Mouse (Mus musculus) E14TG2a.4 (cell line): ENCODE results near the gene Mdc1.

Experiments used
- H3K27me3 ChIP-seq: 2 replicates; pipeline ENCODE4 v1.6.1; 2014; ENCODE audit warnings: low read length, control low read depth; ENCODE audit not compliant: insufficient read depth
- H3K36me3 ChIP-seq: 2 replicates; pipeline ENCODE4 v1.6.1; 2014; ENCODE audit warnings: low read length, control low read depth; ENCODE audit not compliant: insufficient read depth
- H3K4me1 ChIP-seq: replicated peaks from 2 replicates; pipeline ENCODE4 v1.6.1; 2014; ENCODE audit warnings: low read depth, low read length, control low read depth
- H3K4me3 ChIP-seq: replicated peaks from 2 replicates; pipeline ENCODE4 v1.5.1; 2014; ENCODE audit warnings: mild to moderate bottlenecking, low read length
- H3K9me3 ChIP-seq: 2 replicates; pipeline ENCODE4 v1.6.1; 2014; ENCODE audit warnings: low read length, control low read depth
- CTCF ChIP-seq: conservative IDR thresholded peaks from 2 replicates; pipeline ENCODE4 v1.5.1; 2014; ENCODE audit warnings: low read length
- NANOG ChIP-seq: IDR thresholded peaks from 2 replicates; pipeline ENCODE4 v1.6.1; 2014; ENCODE audit warnings: borderline replicate concordance, low read length, mixed read lengths
- POU5F1 ChIP-seq: IDR thresholded peaks from 2 replicates; pipeline ENCODE4 v1.6.1; 2014; ENCODE audit warnings: low read length, borderline replicate concordance

Mdc1 gene

GRCm38 (mm10) chr17:35829737-35830136, 11.6 kb upstream of the Mdc1 start:
- peak; percentile 51 for TF ChIP-seq CTCF
- TF ChIP-seq POU5F1: no peak
- Histone ChIP-seq H3K4me1 (peaks cover 33% of the 10 kb centered on the region), H3K4me3 (peak overlapping the region; percentile 26; the same call in 1 of the 2 replicates), H3K9me3 (no peaks in the 10 kb centered on the region), H3K36me3 (peaks cover 77% of the 10 kb centered on the region), H3K27me3 (no peaks in the 10 kb centered on the region)

DNA sequence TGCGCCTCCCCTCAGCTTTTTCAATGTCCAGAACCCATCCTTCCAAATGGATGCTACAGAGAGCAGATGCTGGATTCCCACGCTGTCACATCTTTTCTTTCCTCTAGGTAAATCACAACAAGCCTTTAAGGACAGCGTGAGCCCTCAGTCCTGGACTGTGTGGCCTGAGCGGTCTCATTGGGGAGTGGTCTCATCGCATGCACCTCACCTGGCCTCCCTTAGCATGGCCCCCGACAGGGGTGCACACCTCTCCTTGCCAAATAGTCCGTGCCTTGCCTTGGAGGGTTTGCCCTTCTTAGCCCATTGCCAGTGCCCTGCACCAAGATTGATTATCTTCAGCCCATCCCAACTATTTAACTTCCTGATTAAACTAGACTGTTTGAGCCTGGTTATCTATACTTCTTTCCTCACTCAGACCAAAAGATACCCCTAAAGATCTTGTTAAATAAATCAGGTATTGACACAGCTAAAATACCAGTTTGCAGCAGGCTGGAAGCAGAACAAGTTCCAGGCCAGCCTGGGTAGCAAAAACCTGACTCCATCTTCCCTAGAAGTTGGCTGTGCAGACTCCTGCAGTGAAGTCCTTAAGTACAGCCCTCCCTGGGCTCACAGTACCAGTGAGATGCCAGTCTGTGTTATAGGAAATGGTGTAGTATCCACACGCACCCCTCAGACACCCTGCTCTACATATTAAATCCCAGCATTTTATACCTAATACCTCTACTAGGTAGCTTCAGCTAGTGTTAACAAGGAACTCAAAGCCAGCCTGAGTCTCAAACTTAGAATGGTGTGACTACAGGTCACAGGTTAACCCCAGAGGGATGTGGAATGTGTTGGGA, 8.7 kb upstream of the Mdc1 start:
- Histone ChIP-seq H3K36me3 (peaks cover 70% of the 10 kb centered on the region), H3K4me1 (peaks cover 46% of the 10 kb centered on the region), H3K27me3 (no peaks in the 10 kb centered on the region), H3K4me3 (no peak overlapping the region), H3K9me3 (no peaks in the 10 kb centered on the region)
- TF ChIP-seq NANOG: no peak
- no peak for TF ChIP-seq POU5F1
- no peak for TF ChIP-seq CTCF

DNA sequence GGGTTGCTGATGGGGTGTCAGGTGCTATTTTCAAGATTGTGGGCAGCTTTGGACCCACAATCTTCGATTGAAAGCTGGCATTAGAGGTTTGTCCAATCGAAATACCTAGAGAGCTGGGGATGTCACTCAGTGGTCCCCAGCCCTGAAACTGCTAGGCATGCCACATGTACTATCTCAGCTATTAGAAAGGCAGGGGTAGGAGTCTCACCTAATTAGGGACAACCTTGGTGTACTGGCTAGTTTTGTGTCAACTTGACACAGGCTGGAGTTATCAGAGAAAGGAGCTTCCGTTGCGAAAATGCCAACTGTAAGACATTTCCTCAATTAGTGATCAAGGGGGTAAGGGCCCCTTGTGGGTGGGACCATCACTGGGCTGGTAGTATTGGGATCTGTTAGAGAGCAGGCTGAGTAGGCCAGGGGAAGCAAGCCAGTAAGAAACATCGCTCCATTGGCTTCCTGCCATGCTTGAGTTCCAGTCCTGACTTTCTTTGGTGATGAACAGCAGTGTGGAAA, 8.0 kb upstream of the Mdc1 start:
- Histone ChIP-seq H3K4me1 (peaks cover 46% of the 10 kb centered on the region), H3K9me3 (no peaks in the 10 kb centered on the region), H3K36me3 (peaks cover 68% of the 10 kb centered on the region), H3K4me3 (no peak overlapping the region), H3K27me3 (no peaks in the 10 kb centered on the region)
- TF ChIP-seq NANOG: no peak
- TF ChIP-seq POU5F1: no peak
- TF ChIP-seq CTCF: no peak

DNA sequence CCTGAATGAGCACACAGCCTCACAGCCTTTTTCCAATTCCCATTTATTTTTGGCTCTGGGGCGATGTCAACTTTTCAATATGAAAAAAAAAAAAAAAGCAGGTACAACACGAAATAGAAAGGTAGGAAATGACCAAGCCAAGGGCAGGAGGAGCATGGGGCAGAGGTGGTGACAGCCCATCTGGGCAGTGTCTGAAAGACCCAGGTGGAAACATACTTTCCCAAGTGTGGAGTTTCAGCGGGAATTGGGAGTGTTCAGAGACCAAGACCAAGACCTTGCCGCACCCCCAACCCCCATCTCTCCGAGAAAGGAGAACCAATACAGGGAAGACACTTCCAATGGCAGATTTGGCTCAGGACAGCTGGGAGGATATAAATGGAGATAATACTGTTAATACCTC, 7.4 kb upstream of the Mdc1 start:
- Histone ChIP-seq H3K36me3 (peaks cover 68% of the 10 kb centered on the region), H3K27me3 (no peaks in the 10 kb centered on the region), H3K9me3 (no peaks in the 10 kb centered on the region), H3K4me3 (peak overlapping the region; percentile 97), H3K4me1 (peaks cover 48% of the 10 kb centered on the region)
- no peak for TF ChIP-seq POU5F1
- no peak for TF ChIP-seq NANOG
- no peak for TF ChIP-seq CTCF

DNA sequence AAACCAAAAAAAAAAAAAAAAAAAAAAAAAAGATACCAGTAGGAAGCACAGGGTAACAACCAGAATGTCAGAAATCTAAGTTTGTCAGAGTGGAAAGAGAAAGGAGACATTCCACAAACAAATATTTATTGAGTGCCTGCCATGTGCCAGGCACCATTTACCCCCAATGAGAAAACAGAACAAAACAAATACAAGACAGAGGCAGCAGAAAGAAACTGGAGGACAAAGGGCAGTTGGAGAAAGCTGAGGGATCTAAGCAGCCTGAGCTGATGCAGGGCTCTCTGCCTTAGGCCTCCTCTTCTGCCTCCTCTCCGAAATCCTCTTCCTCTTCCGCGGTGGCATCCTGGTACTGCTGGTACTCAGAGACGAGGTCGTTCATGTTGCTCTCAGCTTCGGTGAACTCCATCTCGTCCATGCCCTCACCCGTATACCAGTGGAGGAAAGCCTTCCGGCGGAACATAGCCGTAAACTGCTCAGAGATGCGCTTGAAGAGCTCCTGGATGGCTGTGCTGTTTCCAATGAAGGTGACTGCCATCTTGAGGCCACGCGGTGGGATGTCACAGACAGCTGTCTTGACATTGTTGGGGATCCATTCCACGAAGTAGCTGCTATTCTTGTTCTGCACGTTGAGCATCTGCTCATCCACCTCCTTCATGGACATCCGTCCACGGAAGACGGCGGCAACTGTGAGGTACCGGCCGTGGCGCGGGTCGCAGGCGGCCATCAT, 6.5 kb upstream of the Mdc1 start:
- Histone ChIP-seq H3K36me3 (peaks cover 65% of the 10 kb centered on the region), H3K4me1 (peaks cover 50% of the 10 kb centered on the region), H3K4me3 (peak overlapping the region; percentile 97), H3K27me3 (no peaks in the 10 kb centered on the region), H3K9me3 (no peaks in the 10 kb centered on the region)
- TF ChIP-seq POU5F1 (no peak), NANOG (no peak), CTCF (no peak)

GRCm38 (mm10) chr17:35835424-35836140, 5.7 kb upstream of the Mdc1 start:
- Histone ChIP-seq H3K4me1 (peaks cover 50% of the 10 kb centered on the region), H3K36me3 (peaks cover 63% of the 10 kb centered on the region), H3K27me3 (no peaks in the 10 kb centered on the region), H3K9me3 (no peaks in the 10 kb centered on the region), H3K4me3 (peak overlapping the region; percentile 97)
- TF ChIP-seq NANOG (no peak), CTCF (no peak), POU5F1 (no peak)

DNA sequence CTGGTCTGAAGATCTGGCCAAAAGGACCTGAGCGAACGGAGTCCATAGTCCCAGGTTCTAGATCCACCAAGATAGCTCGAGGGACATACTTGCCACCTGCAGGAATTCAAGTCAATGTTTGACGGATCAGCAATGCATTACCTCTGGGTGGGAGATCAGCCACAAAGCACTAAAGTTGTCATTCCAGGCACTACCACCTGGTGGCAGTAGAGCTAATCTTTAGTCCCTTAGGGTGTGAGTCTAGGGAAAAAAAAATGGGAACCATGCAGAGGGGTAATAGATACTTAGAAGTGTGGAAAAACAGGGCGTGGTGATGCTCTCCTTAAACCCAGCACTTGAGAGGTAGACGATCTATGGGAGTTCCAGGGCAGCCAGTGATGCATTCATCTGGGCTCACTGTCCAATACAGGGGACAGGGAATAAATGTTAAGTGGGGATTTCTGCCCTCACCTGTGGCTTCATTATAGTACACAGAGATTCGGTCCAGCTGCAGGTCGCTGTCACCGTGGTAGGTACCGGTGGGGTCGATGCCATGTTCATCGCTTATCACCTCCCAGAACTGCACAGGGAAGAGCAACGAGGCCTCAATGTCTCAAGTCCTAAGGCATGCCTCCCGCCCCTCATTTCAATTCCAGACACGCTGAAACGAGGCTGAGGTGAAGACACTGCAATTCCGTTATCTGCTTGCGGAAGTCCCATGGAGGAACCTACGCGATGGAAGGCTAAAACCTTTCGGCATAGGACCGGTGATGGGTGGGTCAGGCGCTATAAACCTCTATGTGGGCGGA, 4.9 kb upstream of the Mdc1 start:
- no peaks in the 10 kb centered on the region for H3K9me3 ChIP-seq
- TF ChIP-seq CTCF: peak; percentile 86
- TF ChIP-seq NANOG: no peak
- peak overlapping the region; percentile 97 for H3K4me3 ChIP-seq
- H3K36me3 ChIP-seq: peaks cover 55% of the 10 kb centered on the region
- no peaks in the 10 kb centered on the region for H3K27me3 ChIP-seq
- peaks cover 50% of the 10 kb centered on the region for H3K4me1 ChIP-seq

DNA sequence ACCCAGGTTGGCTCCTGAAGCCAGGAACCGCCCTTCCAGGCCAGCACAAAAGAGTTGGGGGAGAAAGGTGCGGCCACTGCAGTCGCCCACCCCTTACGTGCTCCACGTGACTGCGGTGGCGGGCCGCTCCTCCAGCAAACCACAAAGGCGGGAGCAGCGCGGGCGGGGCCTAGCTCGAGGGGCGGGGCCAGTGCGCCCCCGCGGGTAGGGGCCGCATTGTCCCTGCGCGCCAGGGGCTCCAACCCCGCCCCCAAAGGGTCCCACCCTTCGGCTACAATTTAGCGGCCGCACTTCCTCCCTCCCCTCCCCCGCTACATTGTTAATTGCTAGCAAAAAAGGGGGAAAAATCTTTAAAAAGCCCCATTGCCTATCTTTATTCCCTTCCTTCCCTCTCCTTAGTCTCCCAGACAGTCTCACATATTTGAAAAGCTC, 4.3 kb upstream of the Mdc1 start:
- Histone ChIP-seq H3K27me3 (no peaks in the 10 kb centered on the region), H3K4me3 (peak overlapping the region; percentile 97), H3K36me3 (peaks cover 48% of the 10 kb centered on the region)

More for the DNA sequence above, 4.3 kb upstream of the Mdc1 start:
- no peaks in the 10 kb centered on the region for H3K9me3 ChIP-seq
- no peak for TF ChIP-seq POU5F1
- TF ChIP-seq NANOG: no peak
- peaks cover 51% of the 10 kb centered on the region for H3K4me1 ChIP-seq
